Mouse (Mus musculus): ENCODE measurements around the gene Doc2a. TPM values are rescaled to one million over a fixed set of nuclear protein-coding genes. Genes with fewer than 3 reads are reported as not detected.
A peak's percentile ranks its signal among the peaks of the same experiment; 100 is the strongest.

Gene Doc2a
- polyA plus RNA-seq (2014; fragmentation: Nextera tagmentation; extraction: Ambion mirVana): 0.75 and 2.0 TPM in 2 replicates

DNA sequence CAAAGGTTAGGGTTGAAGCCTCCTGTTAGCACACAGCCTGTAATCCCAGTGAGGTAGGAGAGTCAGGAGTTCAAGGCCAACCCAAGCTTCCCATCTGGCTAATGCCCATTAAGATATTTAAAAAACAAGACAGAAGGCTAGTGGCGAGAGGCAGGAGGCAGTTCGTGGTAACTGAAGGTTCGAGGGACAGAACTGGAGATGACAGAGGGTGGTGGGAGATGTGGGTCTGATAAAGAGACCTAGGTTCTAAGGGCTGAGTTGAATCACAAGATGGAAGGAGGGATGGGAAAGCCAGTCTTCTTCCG, at the start of gene Doc2a:
TSS of gene Doc2a (plus strand) at position 301 of the 305 bp plus-strand sequence.
- Histone ChIP-seq H3K36me3 (ENCODE audit: control insufficient read depth, insufficient read depth, low read length) (0 out of 2 replicates have a peak, but pooled peaks cover 3% of the 10 kb centered on the region), H3K4me2 (replicated peaks; ENCODE audit: low read depth, low read length) (peak within 1 kb of the TSS; percentile 99), H3K9ac (replicated peaks; ENCODE audit: low read depth, low read length) (peak within 1 kb of the TSS; percentile 52), H3K9me3 (ENCODE audit: control insufficient read depth, low read depth, low read length) (no peaks in the 10 kb centered on the region), H3K4me3 (ENCODE audit: low read depth, low read length) (peak within 1 kb of the TSS; percentile 50), H3K27me3 (ENCODE audit: control insufficient read depth, insufficient read depth, low read length) (peaks cover 12% of the 10 kb centered on the region), H3K4me1 (ENCODE audit: control insufficient read depth, insufficient read depth, low read length) (peaks cover 10% of the 10 kb centered on the region; the same call in 1 of the 2 replicates), H3K27ac (ENCODE audit: low read length) (no peak within 1 kb of the TSS)
- 27% methylated on average over 4 of the region's 4 CpGs for WGBS
- ATAC-seq (ENCODE audit: insufficient number of reproducible peaks, insufficient read depth, low FRiP score, low read depth): no peak

DNA sequence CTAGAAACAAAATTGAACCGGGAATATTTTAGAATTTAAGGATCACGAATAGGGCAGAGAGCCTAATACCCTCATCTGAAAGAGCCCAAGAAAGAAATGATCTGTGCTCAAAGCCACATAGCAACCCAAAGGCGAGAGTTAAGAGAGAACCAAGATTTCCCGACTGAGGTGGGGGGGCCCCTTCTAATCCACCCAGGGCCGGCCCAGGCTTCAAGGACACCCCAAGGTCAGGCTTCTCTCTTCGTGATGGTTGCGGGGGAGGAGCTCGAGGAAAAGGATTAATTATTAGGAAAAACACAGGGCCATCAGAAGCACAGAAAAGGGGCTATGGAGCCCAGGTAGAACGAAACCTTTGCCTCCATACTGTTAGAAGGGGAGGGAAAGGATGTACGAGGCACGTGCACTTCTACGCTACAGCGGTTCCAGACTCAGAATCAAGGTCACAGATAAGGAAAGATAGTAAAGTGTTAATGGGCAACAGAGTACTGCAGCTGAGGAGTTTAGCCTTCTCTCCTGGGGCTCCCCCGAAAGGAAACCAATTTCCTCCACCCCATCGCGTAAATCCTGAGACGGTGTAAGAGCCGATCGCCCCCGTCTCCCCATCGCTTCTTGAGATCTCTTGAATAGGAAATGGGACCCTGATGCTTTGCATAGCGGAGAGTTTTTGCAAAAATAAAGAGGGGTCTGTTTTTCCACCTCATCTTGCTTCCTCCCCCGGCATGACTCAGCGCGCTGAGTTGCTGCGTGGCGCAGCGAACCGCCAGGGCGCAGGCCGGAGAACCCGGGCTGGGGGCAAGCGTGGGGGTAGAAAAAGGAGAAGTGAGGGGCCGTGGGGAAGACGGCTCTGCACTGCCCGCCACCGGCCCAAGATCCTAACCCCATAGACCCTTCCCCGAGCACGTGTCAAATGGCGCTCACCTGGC, 48.8 kb upstream of the Doc2a start:
- ATAC-seq (ENCODE audit: insufficient number of reproducible peaks, insufficient read depth, low FRiP score, low read depth): no peak
- under 1% methylated on average over 40 of the region's 40 CpGs for WGBS
- peaks cover 26% of the 10 kb centered on the region for H3K4me1 ChIP-seq (ENCODE audit: control insufficient read depth, insufficient read depth, low read length)
- H3K9ac ChIP-seq (replicated peaks; ENCODE audit: low read depth, low read length): peak overlapping the region; percentile 77
- H3K27ac ChIP-seq (ENCODE audit: low read length): peak overlapping the region; percentile 93
- peak overlapping the region; percentile 80 for H3K4me2 ChIP-seq (replicated peaks; ENCODE audit: low read depth, low read length)
- peak overlapping the region; percentile 80 for H3K4me3 ChIP-seq (ENCODE audit: low read depth, low read length)
- no peaks in the 10 kb centered on the region for H3K27me3 ChIP-seq (ENCODE audit: control insufficient read depth, insufficient read depth, low read length)
- no peaks in the 10 kb centered on the region for H3K9me3 ChIP-seq (ENCODE audit: control insufficient read depth, low read depth, low read length)
- H3K36me3 ChIP-seq (ENCODE audit: control insufficient read depth, insufficient read depth, low read length): peaks cover 34% of the 10 kb centered on the region

DNA sequence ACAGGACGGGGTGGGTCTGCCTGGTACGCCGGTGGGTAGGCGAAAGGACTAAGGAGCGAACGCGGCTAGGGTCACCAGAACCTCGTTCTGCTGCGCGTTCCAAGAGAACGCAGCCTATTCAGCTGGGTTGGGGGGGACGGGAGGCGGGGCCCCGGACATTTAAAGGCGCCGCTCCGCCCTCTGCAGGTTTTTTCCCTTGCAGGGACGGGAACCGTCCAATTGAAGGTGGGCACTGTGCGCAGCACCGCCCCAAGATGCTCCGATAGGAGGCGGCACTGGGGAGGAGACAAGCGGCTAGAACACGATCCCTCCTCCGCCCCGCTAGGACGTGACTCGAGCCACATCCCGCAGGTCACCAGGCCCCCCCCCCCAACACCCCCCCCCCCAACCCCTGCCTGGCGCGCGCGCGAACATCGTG, 48.2 kb upstream of the Doc2a start:
- H3K4me3 ChIP-seq (ENCODE audit: low read depth, low read length): peak overlapping the region; percentile 80
- H3K36me3 ChIP-seq (ENCODE audit: control insufficient read depth, insufficient read depth, low read length): peaks cover 33% of the 10 kb centered on the region
- peak overlapping the region; percentile 80 for H3K4me2 ChIP-seq (replicated peaks; ENCODE audit: low read depth, low read length)
- WGBS: under 1% methylated on average over 30 of the region's 36 CpGs
- peak; percentile 97 for ATAC-seq (ENCODE audit: insufficient number of reproducible peaks, insufficient read depth, low FRiP score, low read depth)
- H3K9me3 ChIP-seq (ENCODE audit: control insufficient read depth, low read depth, low read length): no peaks in the 10 kb centered on the region
- H3K9ac ChIP-seq (replicated peaks; ENCODE audit: low read depth, low read length): peak overlapping the region; percentile 77
- H3K27ac ChIP-seq (ENCODE audit: low read length): peak overlapping the region; percentile 98
- peaks cover 31% of the 10 kb centered on the region for H3K4me1 ChIP-seq (ENCODE audit: control insufficient read depth, insufficient read depth, low read length)
- no peaks in the 10 kb centered on the region for H3K27me3 ChIP-seq (ENCODE audit: control insufficient read depth, insufficient read depth, low read length)

DNA sequence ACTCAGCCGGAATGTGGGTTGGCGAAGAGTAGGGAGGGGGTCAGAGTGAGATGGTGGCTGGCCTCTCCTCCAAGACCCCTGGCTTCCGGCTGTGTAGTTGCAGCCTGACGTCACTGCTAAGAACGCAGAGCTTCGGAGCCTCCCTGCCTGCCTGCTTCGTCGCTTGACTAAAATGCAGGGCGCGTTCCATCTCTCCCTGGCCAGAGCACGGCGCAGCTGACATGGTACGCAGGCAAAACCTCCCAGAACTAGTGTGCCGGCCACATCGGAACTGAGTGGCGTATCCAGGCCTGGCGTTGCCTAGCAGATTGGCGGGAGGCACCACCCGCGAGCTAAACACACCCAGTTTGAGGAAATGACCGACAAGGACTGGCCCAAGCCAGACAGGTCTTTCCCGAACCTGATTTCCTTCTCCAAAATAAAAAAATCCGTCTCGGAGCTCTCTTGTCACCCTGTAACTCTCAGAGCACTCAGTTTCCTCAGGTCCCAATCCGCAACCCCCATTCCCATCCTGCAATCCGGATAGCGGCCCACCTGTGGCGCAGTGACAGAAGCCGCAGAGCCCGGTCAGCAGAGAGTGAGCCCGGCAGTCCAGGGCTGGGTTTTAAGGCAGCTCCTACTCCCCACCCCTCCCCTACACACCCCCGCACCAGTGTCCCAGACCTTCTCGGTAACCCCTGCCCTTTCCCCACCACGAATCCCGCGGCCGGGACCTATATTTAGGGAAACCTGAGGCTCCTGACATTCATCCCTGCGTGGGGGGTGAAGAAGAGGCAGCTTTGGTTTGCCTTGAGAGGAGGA, 47.5 kb upstream of the Doc2a start:
- H3K27ac ChIP-seq (ENCODE audit: low read length): peak overlapping the region; percentile 98
- no peaks in the 10 kb centered on the region for H3K9me3 ChIP-seq (ENCODE audit: control insufficient read depth, low read depth, low read length)
- H3K4me2 ChIP-seq (replicated peaks; ENCODE audit: low read depth, low read length): peak overlapping the region; percentile 79
- H3K27me3 ChIP-seq (ENCODE audit: control insufficient read depth, insufficient read depth, low read length): no peaks in the 10 kb centered on the region
- H3K4me3 ChIP-seq (ENCODE audit: low read depth, low read length): peak overlapping the region; percentile 80
- peak overlapping the region; percentile 41 for H3K9ac ChIP-seq (replicated peaks; ENCODE audit: low read depth, low read length)
- WGBS: 1% methylated on average over 36 of the region's 38 CpGs
- peak; percentile 87 for ATAC-seq (ENCODE audit: insufficient number of reproducible peaks, insufficient read depth, low FRiP score, low read depth)
- H3K4me1 ChIP-seq (ENCODE audit: control insufficient read depth, insufficient read depth, low read length): peaks cover 32% of the 10 kb centered on the region
- peaks cover 27% of the 10 kb centered on the region for H3K36me3 ChIP-seq (ENCODE audit: control insufficient read depth, insufficient read depth, low read length)

DNA sequence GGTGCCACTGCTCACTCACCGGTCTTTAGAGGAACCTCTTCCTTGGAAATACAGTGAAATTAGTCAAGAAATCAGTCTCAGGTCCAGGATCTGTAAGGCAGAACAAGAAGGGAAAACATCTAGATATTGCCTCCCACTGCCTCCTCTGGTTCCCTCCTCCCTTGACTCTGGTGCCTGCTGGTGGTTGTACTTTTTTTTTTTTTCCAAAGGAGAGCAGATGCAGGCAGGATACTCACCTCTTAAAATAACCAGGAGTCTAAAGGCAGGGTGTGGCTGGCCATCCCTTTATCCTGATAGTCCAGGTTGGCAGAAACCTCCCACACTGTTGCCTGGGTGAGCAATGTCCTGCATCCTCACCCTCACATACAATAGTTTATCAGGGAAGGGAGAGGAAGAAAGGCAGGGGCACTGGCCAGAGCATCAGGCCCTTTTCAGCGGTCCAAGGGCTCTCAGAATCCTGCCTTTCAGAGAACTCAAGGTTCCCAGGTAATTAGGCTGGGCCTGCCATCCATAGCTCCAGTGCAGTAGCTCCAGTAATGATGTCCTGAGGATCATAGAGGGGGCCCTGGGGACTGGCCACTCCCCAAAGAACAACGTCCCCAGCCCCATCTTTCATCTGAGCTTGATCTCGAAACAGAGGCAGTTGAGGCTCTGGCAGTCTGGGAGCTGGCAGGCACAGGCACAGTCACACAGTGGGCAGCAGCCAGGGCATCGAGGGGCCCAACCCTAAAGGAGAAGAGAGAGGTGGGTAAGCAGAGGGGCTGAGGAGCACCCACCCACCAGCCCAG, 46.8 kb upstream of the Doc2a start:
- H3K4me3 ChIP-seq (ENCODE audit: low read depth, low read length): peak overlapping the region; percentile 80
- H3K36me3 ChIP-seq (ENCODE audit: control insufficient read depth, insufficient read depth, low read length): peaks cover 19% of the 10 kb centered on the region
- WGBS: 51% methylated on average over 5 of the region's 5 CpGs
- H3K27ac ChIP-seq (ENCODE audit: low read length): peak overlapping the region; percentile 98
- H3K4me2 ChIP-seq (replicated peaks; ENCODE audit: low read depth, low read length): peak overlapping the region; percentile 79
- no peaks in the 10 kb centered on the region for H3K9me3 ChIP-seq (ENCODE audit: control insufficient read depth, low read depth, low read length)
- H3K4me1 ChIP-seq (ENCODE audit: control insufficient read depth, insufficient read depth, low read length): peaks cover 32% of the 10 kb centered on the region
- H3K9ac ChIP-seq (replicated peaks; ENCODE audit: low read depth, low read length): peak overlapping the region; percentile 41
- no peak for ATAC-seq (ENCODE audit: insufficient number of reproducible peaks, insufficient read depth, low FRiP score, low read depth)
- no peaks in the 10 kb centered on the region for H3K27me3 ChIP-seq (ENCODE audit: control insufficient read depth, insufficient read depth, low read length)

DNA sequence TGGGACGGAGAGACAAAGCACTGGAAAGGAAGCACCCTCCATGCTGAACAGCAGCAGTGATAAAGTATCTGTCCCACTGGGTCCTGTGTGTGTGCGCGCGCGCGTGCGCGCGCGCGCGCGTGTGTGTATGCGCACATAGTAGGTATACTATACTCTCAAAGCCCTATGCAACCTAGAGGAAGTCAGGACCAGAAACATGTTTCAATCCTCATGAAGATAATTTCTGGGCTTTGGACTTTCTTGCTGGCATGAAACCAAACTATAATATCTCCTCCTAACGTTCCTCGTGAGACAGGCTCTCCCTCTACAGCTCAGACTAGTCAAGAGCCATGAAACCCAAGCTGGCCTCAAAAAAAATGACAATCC, 46.2 kb upstream of the Doc2a start:
- WGBS: 91% methylated on average over 16 of the region's 16 CpGs
- no peak overlapping the region for H3K9ac ChIP-seq (replicated peaks; ENCODE audit: low read depth, low read length)

DNA sequence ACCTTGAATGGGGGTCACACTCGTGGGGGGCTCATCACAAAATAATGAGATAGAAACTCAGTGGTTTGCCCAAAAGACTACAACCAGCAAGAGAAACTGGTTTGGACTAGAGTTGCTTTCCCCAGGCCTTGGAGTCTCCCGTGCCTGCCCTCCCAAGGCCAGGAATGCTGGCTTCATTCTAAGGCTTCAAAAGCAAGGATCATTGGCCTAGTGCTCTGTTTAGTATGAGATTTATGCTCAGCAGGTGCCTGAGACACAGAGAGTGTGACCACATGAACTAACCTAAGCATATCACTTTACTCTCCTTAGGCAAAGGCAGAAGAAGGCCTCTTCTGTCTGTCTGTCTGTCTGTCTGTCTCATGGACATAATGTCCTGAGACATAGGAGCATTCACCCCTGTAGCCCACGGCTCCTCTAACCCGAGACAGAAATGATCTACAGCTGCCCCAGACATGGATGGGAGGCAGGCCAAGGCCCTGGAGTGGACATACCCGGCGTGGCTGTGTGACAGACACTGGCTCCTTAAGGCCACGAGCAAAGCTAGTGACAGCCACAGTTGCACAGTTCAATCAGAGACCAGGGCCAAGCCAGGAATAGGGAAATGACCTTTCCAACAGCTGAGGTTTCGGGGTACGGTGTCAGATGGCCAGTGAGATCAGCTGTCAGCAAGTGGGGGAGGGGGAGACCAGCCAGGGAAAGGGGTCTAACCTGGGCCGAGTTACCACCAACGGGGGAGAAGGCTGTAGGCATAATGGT, 44.9 kb upstream of the Doc2a start:
- no peaks in the 10 kb centered on the region for H3K9me3 ChIP-seq (ENCODE audit: control insufficient read depth, low read depth, low read length)
- H3K4me3 ChIP-seq (ENCODE audit: low read depth, low read length): no peak overlapping the region
- 71% methylated on average over 11 of the region's 11 CpGs for WGBS
- peaks cover 2% of the 10 kb centered on the region; the same call in 1 of the 2 replicates for H3K36me3 ChIP-seq (ENCODE audit: control insufficient read depth, insufficient read depth, low read length)
- H3K4me2 ChIP-seq (replicated peaks; ENCODE audit: low read depth, low read length): no peak overlapping the region
- peak overlapping the region; percentile 39; the same call in 1 of the 2 replicates for H3K27ac ChIP-seq (ENCODE audit: low read length)
- H3K4me1 ChIP-seq (ENCODE audit: control insufficient read depth, insufficient read depth, low read length): peaks cover 29% of the 10 kb centered on the region
- H3K9ac ChIP-seq (replicated peaks; ENCODE audit: low read depth, low read length): no peak overlapping the region
- no peaks in the 10 kb centered on the region for H3K27me3 ChIP-seq (ENCODE audit: control insufficient read depth, insufficient read depth, low read length)
- no peak for ATAC-seq (ENCODE audit: insufficient number of reproducible peaks, insufficient read depth, low FRiP score, low read depth)

More for the DNA sequence above, 46.2 kb upstream of the Doc2a start:
- peaks cover 32% of the 10 kb centered on the region for H3K4me1 ChIP-seq (ENCODE audit: control insufficient read depth, insufficient read depth, low read length)
- ATAC-seq (ENCODE audit: insufficient number of reproducible peaks, insufficient read depth, low FRiP score, low read depth): no peak
- H3K4me3 ChIP-seq (ENCODE audit: low read depth, low read length): no peak overlapping the region
- no peak overlapping the region for H3K27ac ChIP-seq (ENCODE audit: low read length)
- H3K4me2 ChIP-seq (replicated peaks; ENCODE audit: low read depth, low read length): no peak overlapping the region
- no peaks in the 10 kb centered on the region for H3K9me3 ChIP-seq (ENCODE audit: control insufficient read depth, low read depth, low read length)
- H3K36me3 ChIP-seq (ENCODE audit: control insufficient read depth, insufficient read depth, low read length): peaks cover 14% of the 10 kb centered on the region
- H3K27me3 ChIP-seq (ENCODE audit: control insufficient read depth, insufficient read depth, low read length): no peaks in the 10 kb centered on the region
